Mouse (Mus musculus): ENCODE measurements around the gene Apod. TPM values are rescaled to one million over a fixed set of nuclear protein-coding genes. Genes with fewer than 3 reads are reported as not detected.
"Not testable (repeated sequence)": the region's sequence is repeated elsewhere in the genome, so short reads cannot be mapped to it uniquely, and the experiment has no call there.

The Apod gene
- total RNA-seq (2015; ENCODE audit: low replicate concordance) (2.9 TPM in 1 of 2 replicates, not detected in the other), total RNA-seq (2017; ENCODE audit: low replicate concordance) (not detected in 2 replicates)

DNA sequence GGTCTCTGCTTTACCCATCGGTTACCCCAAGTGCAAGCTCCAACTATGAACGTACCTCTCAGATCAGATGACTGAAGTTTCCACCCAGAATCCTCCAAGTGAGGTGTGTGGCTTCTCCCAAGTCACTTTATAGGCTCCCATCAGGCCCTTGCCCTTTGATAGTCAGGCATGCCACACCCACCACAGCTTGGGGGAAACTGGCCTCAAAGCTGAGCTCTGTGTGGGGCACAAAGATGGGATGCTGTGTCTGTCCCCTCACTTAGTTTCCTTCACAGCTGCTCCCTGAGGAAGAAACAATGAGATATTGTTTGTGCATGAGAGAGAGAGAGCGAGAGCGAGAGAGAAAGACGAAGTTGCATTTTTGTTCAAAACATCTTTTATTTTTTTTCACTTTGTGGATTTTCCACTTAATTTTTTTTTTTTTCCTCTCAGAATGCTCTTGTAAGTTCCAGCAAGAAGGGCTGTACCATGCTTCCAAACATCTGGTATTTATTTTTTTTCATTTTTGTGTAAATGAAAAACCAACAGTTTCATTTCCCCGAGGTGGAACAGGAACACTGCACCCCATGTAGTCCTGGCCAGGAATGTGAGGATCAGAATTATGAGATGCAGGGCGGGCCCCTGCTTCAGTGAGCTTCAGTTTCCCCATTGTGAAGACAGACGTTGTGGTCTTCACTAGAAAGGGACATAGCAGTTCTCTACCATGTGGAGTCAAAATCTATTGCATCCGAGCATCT, at the start of gene Apod:
Apod (minus strand) TSS at position 312 of the 737 bp plus-strand sequence.
- no peak for ATAC-seq (replicated peaks; ENCODE audit: low FRiP score, poor library complexity, severe bottlenecking)

DNA sequence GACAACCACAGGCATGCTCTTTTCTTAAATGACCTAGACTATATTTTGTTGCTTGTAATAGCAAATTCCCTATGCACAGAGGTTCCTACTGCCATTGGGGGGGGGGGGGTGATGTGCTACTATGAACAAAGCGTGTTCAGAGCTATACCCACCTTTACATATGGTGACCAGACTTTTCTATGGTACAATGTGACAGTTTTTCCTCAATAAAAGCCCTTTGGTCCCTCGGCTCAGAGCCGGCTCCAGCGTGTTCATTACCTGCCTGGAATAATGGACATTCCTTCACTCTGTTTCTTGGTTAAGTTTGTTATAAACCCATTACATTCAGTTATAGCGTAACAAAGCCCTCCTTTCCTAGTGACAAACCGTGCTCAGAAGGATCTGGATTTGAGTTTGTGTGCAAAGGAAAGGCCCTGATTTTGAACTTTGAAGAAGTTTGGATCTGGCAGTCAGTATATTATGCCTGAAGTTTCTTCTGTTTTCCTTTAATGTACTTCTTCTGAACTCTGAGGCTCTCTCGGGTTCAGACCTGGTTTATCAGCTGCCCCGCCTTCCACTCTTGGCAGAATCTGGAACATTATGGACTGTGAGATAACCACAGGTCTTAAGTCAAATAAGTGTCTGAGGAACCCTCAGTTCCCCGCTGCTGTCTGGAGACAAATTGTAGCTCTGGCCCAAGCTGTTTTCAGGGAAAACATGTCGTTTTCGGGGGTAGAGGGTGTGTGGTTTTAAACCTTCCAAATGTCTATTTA, 49.3 kb upstream of the Apod start:
- ATAC-seq (replicated peaks; ENCODE audit: low FRiP score, poor library complexity, severe bottlenecking) = 0 out of 2 replicates have a peak, but pooled peaks have one; percentile 9

DNA sequence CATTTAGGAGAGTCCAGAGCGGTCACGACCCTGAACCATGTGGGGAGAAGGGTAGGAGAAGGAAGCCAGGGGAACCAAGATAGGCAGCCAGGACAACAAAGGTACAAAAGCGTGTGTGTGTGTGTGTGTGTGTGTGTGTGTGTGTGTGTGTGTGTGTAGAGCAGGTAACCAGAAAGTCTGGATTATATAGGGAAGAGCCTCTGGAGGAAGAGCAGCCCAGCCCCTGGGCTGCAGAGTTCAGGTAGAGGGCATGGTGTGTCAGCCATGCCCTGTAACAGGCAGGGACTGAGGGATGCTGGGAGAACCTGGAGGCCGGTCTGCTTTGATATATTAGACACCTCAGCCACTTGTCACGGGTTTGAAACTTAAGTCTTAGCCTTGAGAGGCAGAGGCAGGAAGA, 44.9 kb upstream of the Apod start:
- ATAC-seq (replicated peaks; ENCODE audit: low FRiP score, poor library complexity, severe bottlenecking) = no peak

DNA sequence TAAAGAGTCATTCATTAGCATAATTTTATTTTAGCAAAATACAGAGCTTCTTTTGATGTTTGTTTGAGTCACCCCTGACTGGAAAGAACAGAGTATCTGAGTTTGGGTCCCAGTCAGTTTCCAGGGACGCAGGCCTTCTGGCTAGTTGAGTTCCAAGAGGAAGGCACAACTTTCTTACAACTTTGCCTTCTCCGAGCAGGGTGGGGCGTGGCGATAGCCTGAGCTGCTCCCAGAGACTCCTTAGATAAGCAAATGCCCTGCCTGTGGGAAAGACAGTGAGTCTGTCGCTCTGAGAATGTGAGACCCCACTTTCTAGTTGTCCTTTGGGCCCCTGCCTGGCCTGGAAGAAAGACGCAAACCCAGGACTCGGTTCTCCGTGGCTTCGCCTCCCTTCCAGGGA, 44.4 kb upstream of the Apod start:
- no peak for ATAC-seq (replicated peaks; ENCODE audit: low FRiP score, poor library complexity, severe bottlenecking)

DNA sequence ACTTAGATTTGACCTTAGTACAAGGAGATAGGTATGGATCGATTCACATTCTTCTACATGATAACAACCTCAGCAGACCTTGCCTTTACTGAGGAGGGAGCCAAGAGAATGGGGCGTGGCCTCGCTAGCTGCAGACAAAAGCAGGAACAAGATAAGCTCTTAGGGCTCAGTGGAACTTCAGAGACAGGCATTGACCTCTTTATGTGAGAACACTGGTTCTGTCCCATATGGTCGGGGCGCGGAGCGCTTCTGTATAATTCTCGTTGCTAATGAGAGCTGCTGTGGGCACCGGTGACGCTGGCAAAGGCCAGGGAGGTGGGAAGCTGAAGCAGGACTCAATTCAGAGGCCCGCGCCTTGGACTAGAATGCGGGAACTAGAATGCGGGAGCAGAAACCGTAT, 44.0 kb upstream of the Apod start:
- no peak for ATAC-seq (replicated peaks; ENCODE audit: low FRiP score, poor library complexity, severe bottlenecking)

GRCm38 (mm10) chr16:31355882-31356281, 41.3 kb upstream of the Apod start:
- no peak for ATAC-seq (replicated peaks; ENCODE audit: low FRiP score, poor library complexity, severe bottlenecking)

GRCm38 (mm10) chr16:31354341-31355329, 40.0 kb upstream of the Apod start:
- ATAC-seq (replicated peaks; ENCODE audit: low FRiP score, poor library complexity, severe bottlenecking) = no peak; the same call in 1 of the 2 replicates

DNA sequence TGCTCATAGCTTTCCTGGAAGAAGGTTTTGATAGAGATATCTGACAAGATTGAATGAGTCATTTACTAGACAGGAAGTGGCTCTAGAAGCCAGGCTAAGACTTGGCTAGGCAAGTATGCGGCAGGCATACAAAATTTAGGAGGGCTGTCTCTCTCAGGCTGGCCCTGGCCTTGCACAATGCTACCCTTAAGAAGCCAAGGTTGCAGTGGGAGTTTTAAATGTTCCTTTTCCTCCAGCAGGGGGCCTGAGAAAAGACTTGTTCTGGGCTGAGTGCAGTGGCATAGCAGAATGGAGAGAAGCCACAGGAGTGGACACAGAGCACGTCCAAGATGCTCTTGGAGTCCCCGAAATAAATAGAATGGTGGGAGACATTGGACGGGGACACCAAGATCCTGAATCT, 38.4 kb upstream of the Apod start:
- no peak for ATAC-seq (replicated peaks; ENCODE audit: low FRiP score, poor library complexity, severe bottlenecking)

GRCm38 (mm10) chr16:31347581-31347980, 33.0 kb upstream of the Apod start:
- ATAC-seq (replicated peaks; ENCODE audit: low FRiP score, poor library complexity, severe bottlenecking) = no peak

GRCm38 (mm10) chr16:31342966-31343365, 28.4 kb upstream of the Apod start:
- ATAC-seq (replicated peaks; ENCODE audit: low FRiP score, poor library complexity, severe bottlenecking) = no peak

DNA sequence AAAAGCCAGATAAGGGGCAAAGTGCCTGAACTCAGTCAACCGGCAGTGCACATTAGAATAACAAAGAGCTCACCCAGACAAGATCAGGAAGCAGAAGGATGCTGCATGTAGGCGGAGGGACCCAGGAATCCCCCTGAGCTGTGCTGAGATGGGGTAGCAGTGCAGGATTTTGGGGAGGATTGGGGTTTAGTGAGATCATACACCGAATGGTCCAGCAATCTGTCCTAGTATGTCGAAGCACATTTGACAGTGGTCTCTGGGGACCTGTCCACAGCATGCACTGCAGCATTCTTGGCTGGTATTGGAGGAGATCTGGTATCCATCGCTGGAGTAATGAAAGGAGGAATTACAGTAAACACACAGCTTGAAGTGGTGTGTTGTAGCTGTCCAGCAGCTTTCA, 27.9 kb upstream of the Apod start:
- ATAC-seq (replicated peaks; ENCODE audit: low FRiP score, poor library complexity, severe bottlenecking) = no peak

- ATAC-seq (replicated peaks; ENCODE audit: low FRiP score, poor library complexity, severe bottlenecking) = no peak
Observed at GRCm38 (mm10) chr16:31339332-31339731, 24.7 kb upstream of the Apod start.

DNA sequence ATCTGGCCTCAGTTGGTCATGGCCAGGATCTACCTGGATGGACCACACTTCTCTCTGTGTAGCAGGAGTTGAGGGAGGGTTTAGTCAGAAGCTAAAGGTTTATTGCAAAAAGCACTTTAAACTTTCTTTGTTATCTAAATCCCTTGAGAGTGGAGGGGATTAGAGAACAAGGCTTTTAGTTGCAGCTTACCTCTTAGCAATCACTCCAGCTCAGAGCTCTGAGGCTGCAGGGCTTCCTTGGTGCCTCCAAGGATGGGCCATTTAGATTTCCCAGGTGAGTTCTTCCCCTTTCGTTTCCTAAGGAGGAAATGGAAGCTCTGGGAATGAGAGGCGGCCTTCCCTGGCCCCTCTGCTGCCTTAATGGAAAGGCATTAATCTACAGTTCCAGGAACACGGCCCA, 23.3 kb upstream of the Apod start:
- ATAC-seq (replicated peaks; ENCODE audit: low FRiP score, poor library complexity, severe bottlenecking) = no peak

DNA sequence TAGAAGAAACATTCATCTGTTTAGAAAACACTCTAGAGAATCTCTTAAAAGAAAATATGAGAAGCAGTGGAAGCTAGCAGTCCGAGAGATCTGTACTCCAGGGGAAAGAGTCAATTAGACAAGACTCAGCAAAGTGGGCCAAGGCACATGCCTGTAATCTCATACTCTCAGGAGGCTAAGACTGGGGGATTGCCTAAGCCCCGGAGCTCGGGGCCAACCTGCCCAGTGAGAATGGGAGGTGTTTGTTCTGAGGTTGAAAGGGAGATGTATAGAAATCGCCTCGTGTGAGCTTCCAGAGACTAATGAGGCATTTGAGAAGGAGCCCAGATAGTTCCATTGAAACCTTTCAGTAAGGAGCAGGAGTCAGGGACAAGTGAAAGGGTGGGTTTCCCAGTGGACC, 20.2 kb upstream of the Apod start:
- no peak for ATAC-seq (replicated peaks; ENCODE audit: low FRiP score, poor library complexity, severe bottlenecking)

DNA sequence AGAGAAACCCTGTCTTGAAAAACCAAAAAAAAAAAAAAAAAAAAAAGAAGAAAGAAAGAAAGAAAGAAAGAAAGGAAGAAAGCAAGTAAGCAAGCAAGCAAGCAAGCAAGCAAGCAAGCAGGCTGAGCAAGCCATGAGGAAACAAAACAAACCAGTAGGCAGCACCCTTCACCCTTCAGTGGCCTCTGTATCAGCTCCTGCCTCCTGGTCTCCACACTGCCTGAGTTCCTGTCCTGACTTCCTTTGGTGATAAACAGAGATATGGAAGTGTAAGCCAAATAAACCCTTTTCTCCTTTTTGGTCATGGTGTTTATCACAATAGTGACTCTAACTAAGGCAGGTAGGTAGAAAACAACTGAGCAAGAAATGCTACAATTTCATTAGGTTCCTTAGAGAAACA, 18.0 kb upstream of the Apod start:
- no peak for ATAC-seq (replicated peaks; ENCODE audit: low FRiP score, poor library complexity, severe bottlenecking)

GRCm38 (mm10) chr16:31330970-31331369, 16.4 kb upstream of the Apod start:
- not testable (repeated sequence) for ATAC-seq (replicated peaks; ENCODE audit: low FRiP score, poor library complexity, severe bottlenecking)

DNA sequence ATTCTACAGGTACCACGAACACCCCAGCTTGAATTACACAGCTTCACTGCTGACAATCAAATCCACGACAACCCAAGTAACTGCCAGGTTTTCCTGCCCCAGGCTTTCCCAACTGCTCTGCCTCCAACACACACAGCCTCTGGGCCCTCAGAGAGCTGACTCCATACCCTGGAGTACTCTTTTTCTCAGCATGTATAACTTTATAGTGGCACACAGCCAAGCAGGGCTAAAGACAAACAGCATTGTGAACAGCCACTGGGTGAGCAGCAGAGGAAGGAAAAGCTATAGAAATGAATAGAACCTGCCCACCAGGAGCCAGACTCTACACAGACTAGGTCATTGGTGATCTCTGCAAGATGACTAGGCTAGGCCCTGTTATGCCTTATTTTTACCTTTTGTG, 15.1 kb upstream of the Apod start:
- ATAC-seq (replicated peaks; ENCODE audit: low FRiP score, poor library complexity, severe bottlenecking) = no peak

GRCm38 (mm10) chr16:31327891-31328290, 13.3 kb upstream of the Apod start:
- no peak for ATAC-seq (replicated peaks; ENCODE audit: low FRiP score, poor library complexity, severe bottlenecking)

- ATAC-seq (replicated peaks; ENCODE audit: low FRiP score, poor library complexity, severe bottlenecking) = no peak
Observed at GRCm38 (mm10) chr16:31327430-31327829, 12.8 kb upstream of the Apod start.

DNA sequence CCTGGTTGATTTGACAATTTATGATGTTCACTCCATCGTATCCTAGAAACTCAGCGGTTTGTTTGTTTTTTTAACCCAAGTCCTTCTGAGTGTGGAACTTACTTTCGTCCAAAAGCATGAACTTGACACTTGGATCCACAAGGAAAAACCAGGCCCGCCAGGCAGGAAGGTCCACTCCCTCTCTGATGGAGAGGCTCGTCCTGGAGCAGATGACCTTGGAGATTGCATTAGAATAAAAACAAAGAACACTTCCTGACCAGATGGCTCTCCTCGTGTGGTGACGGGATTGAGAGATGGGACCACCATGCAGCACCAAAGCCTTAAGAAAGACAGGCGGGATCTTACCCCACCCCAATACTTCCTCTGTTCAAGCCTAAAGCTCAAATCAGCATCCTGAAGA, 12.1 kb upstream of the Apod start:
- no peak for ATAC-seq (replicated peaks; ENCODE audit: low FRiP score, poor library complexity, severe bottlenecking)

Data from erythroid progenitor cell, adult 5-6 weeks (primary cell).